Mouse (Mus musculus): ENCODE results near the gene Cpvl. TPM values are rescaled to one million over a fixed set of nuclear protein-coding genes. Genes with fewer than 3 reads are reported as not detected.
A peak's percentile ranks its signal among the peaks of the same experiment; 100 is the strongest.

Cpvl gene
- polyA plus RNA-seq, 1 experiment from 2014 or later = 0.10 TPM

DNA sequence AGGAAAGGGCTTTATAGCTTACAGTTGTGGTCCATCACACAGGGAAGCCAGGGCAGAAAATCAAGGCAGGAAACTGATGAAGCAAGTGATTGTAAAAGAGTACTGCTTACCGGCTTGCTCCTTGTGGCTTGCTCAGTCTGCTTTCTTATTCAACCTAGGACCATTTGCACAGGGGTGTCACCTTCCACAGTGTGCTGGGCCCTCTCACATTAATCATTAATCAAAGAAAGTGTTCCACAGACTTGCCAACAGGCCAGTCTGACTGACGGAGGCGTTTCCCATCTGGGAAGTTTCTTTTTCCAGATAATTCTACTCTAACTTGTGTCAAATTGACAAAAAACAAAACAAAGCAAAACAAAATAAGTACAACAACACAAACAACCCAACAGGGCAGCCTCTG is 124.9 kb downstream of the Cpvl start:
- Histone ChIP-seq H3K4me3 (ENCODE audit: low read length) (no peak overlapping the region), H3K9me3 (ENCODE audit: control insufficient read depth, low read length) (no peaks in the 10 kb centered on the region), H3K27me3 (ENCODE audit: control insufficient read depth, insufficient read depth, low read depth, low read length) (no peaks in the 10 kb centered on the region), H3K27ac (ENCODE audit: low read length) (no peak overlapping the region), H3K9ac (ENCODE audit: low read length) (no peak overlapping the region), H3K36me3 (ENCODE audit: control insufficient read depth, insufficient read depth, low read length) (no peaks in the 10 kb centered on the region), H3K4me1 (replicated peaks; ENCODE audit: control insufficient read depth, insufficient read depth, low read length) (peaks cover 15% of the 10 kb centered on the region), H3K4me2 (ENCODE audit: low read depth, low read length) (no peak overlapping the region)
- 46% methylated on average over 3 of the region's 3 CpGs for WGBS
- ATAC-seq (ENCODE audit: low read depth) = no peak

DNA sequence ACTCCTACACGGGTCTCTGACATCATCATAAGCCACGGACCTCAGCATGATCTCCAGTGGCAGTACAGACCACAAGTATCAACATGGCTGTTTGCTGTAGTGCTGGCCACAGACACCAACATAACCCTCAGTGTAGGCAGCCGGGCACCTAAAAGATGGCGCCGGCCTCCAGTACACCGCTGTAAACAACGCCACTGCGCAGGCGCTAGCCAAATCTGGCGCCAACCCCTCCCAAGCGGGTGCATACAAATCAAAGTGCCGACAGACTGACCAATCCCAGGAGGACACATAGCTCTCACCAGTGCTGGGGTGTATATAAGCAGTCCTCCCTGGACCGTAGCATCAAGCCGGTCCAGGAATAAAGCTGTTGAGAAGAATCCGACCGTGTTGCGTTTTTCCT is 133.8 kb downstream of the Cpvl start:
- H3K36me3 ChIP-seq (ENCODE audit: control insufficient read depth, insufficient read depth, low read length) = no peaks in the 10 kb centered on the region
- ATAC-seq (ENCODE audit: low read depth) = no peak

DNA sequence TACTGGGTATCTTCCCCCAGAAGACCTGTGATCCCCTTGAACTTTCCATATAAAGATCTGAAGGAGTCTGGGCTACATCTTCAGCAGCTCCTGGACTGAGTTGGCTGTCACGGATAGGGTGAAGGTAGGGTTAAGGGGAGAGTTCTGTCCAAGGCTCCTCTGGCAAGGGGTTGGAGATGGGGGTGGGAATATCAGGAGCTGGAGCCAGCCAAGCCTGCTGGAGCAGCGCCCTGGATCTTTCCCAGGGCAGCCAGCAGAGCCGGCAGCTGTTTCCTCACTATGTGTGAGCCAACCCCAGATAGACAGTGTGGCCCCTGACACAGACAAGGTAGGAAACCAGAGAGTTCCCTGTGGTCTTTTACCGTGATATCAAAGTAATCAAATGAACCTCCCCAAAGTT is 153.3 kb downstream of the Cpvl start:
- no peak overlapping the region for H3K9ac ChIP-seq (ENCODE audit: low read length)
- H3K4me1 ChIP-seq (replicated peaks; ENCODE audit: control insufficient read depth, insufficient read depth, low read length) = peaks cover 10% of the 10 kb centered on the region
- no peak overlapping the region for H3K4me3 ChIP-seq (ENCODE audit: low read length)
- peaks cover 4% of the 10 kb centered on the region; the same call in 1 of the 2 replicates for H3K27me3 ChIP-seq (ENCODE audit: control insufficient read depth, insufficient read depth, low read depth, low read length)
- peaks cover 3% of the 10 kb centered on the region; the same call in 1 of the 2 replicates for H3K9me3 ChIP-seq (ENCODE audit: control insufficient read depth, low read length)
- WGBS = 28% methylated on average over 4 of the region's 4 CpGs
- H3K27ac ChIP-seq (ENCODE audit: low read length) = no peak overlapping the region
- ATAC-seq (ENCODE audit: low read depth) = peak; percentile 53
- H3K36me3 ChIP-seq (ENCODE audit: control insufficient read depth, insufficient read depth, low read length) = no peaks in the 10 kb centered on the region
- H3K4me2 ChIP-seq (ENCODE audit: low read depth, low read length) = no peak overlapping the region

More for the DNA sequence above, 133.8 kb downstream of the Cpvl start:
- Histone ChIP-seq H3K4me3 (ENCODE audit: low read length) (no peak overlapping the region), H3K9ac (ENCODE audit: low read length) (no peak overlapping the region), H3K4me1 (replicated peaks; ENCODE audit: control insufficient read depth, insufficient read depth, low read length) (no peaks in the 10 kb centered on the region), H3K4me2 (ENCODE audit: low read depth, low read length) (no peak overlapping the region), H3K9me3 (ENCODE audit: control insufficient read depth, low read length) (no peaks in the 10 kb centered on the region), H3K27me3 (ENCODE audit: control insufficient read depth, insufficient read depth, low read depth, low read length) (no peaks in the 10 kb centered on the region), H3K27ac (ENCODE audit: low read length) (no peak overlapping the region)
- 93% methylated on average over 17 of the region's 17 CpGs for WGBS

Other genes with a start within 250 kb of the Cpvl start
- gene Tril, start 157.8 kb downstream of the Cpvl start, polyA plus RNA-seq (2015; fragmentation: Nextera tagmentation; extraction: Ambion mirVana) = 33.9 and 38.9 TPM in 2 replicates
- gene Chn2, start 60.9 kb upstream of the Cpvl start, polyA plus RNA-seq (2015; fragmentation: Nextera tagmentation; extraction: Ambion mirVana) = 9.4 and 11.1 TPM in 2 replicates